Mouse (Mus musculus) stomach, embryonic 15.5 days (tissue): ENCODE measurements around the gene Hnrnpul2. TPM values are rescaled to one million over a fixed set of nuclear protein-coding genes. Genes with fewer than 3 reads are reported as not detected.

Experiments
- ATAC-seq: fragments of 200-750 bp; cut with Nextera tagmentation; 2 replicates; pipeline ENCODE4 v1.8.0; 2017; ENCODE audit warnings: low read depth, moderate number of reproducible peaks, moderate TSS enrichment; ENCODE audit not compliant: insufficient read depth, low FRiP score
- H3K27ac ChIP-seq: fragments of 300-500 bp; sonication (generic); 2 replicates; pipeline ENCODE4 v1.5.1; 2015; ENCODE audit warnings: mild to moderate bottlenecking, inconsistent platforms
- H3K27me3 ChIP-seq: fragments of 300-500 bp; sonication (generic); replicated peaks from 2 replicates; pipeline ENCODE4 v1.6.1; 2015; ENCODE audit warnings: inconsistent platforms
- H3K36me3 ChIP-seq: fragments of 300-500 bp; sonication (generic); 2 replicates; pipeline ENCODE4 v1.6.1; 2015; ENCODE audit warnings: inconsistent platforms
- H3K4me1 ChIP-seq: fragments of 300-500 bp; sonication (generic); 2 replicates; pipeline ENCODE4 v1.6.1; 2015; ENCODE audit warnings: inconsistent platforms
- H3K4me2 ChIP-seq: fragments of 300-500 bp; sonication (generic); 2 replicates; pipeline ENCODE4 v1.6.1; 2015; ENCODE audit warnings: mild to moderate bottlenecking, inconsistent platforms
- H3K4me3 ChIP-seq: fragments of 300-500 bp; sonication (generic); replicated peaks from 2 replicates; pipeline ENCODE4 v1.5.1; 2015; ENCODE audit warnings: inconsistent platforms
- H3K9ac ChIP-seq: fragments of 300-500 bp; sonication (generic); 2 replicates; pipeline ENCODE4 v1.6.1; 2015; ENCODE audit warnings: inconsistent platforms
- H3K9me3 ChIP-seq: fragments of 300-500 bp; sonication (generic); 2 replicates; pipeline ENCODE4 v1.6.1; 2016; ENCODE audit warnings: inconsistent platforms
- whole genome bisulfite sequencing: fragments of 180-500 bp; shearing (Covaris S2); methylation state at CpG from one replicate; pipeline ENCODE4 v1.1.7; 2015; 5-methylcytosine and 5-hydroxymethylcytosine counted together
- polyA plus RNA-seq: library from polyadenylated mRNA; unstranded; fragments of >200 nt; fragmentation: Nextera tagmentation; extraction: Ambion mirVana; gene quantifications from 2 replicates; pipeline ENCODE4 v1.2.1, GENCODE M21; 2015

Gene Hnrnpul2
- polyA plus RNA-seq, 1 experiment from 2014 or later: 6.6 TPM

GRCm38 (mm10) chr19:8839908-8840791 lies 20.3 kb downstream of the Hnrnpul2 start:
- ATAC-seq: peak; percentile 70
- 26% methylated on average over 29 of the region's 29 CpGs for WGBS
- Histone ChIP-seq H3K9me3 (no peaks in the 10 kb centered on the region), H3K4me1 (peaks cover 20% of the 10 kb centered on the region), H3K27me3 (no peaks in the 10 kb centered on the region), H3K27ac (no peak overlapping the region), H3K9ac (peak overlapping the region; percentile 30; the same call in 1 of the 2 replicates), H3K4me3 (peak overlapping the region; percentile 49), H3K36me3 (no peaks in the 10 kb centered on the region; the same call in 1 of the 2 replicates), H3K4me2 (peak overlapping the region; percentile 75)

DNA sequence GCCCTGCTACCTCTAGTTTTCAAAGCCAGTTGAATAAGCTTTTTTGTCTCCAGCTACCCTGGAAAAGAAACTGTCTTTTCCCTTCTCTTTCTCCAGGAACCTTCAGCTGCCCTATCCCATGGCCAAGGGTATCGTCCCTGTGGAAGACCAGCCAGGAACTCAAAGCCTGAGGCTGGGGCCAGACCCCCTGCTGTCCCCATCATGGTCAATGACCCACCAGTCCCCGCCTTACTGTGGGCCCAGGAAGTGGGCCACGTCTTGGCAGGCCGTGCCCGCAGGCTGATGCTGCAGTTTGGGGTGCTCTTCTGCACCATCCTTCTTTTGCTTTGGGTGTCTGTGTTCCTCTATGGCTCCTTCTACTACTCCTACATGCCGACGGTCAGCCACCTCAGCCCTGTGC lies 21.2 kb downstream of the Hnrnpul2 start:
- Histone ChIP-seq H3K4me2 (peak overlapping the region; percentile 75), H3K4me3 (peak overlapping the region; percentile 49), H3K27me3 (no peaks in the 10 kb centered on the region), H3K9me3 (no peaks in the 10 kb centered on the region), H3K27ac (no peak overlapping the region), H3K36me3 (peaks cover 4% of the 10 kb centered on the region), H3K9ac (0 out of 2 replicates have a peak overlapping the region, but pooled peaks have one; percentile 30), H3K4me1 (peaks cover 20% of the 10 kb centered on the region)
- ATAC-seq: no peak
- WGBS: 92% methylated on average over 7 of the region's 7 CpGs

GRCm38 (mm10) chr19:8842961-8843360 lies 23.2 kb downstream of the Hnrnpul2 start:
- no peak overlapping the region for H3K4me2 ChIP-seq
- ATAC-seq: no peak
- H3K27ac ChIP-seq: no peak overlapping the region
- no peaks in the 10 kb centered on the region for H3K27me3 ChIP-seq
- WGBS: 87% methylated on average over 6 of the region's 6 CpGs
- peaks cover 12% of the 10 kb centered on the region for H3K36me3 ChIP-seq
- H3K9me3 ChIP-seq: no peaks in the 10 kb centered on the region
- H3K4me3 ChIP-seq: no peak overlapping the region
- no peak overlapping the region for H3K9ac ChIP-seq
- H3K4me1 ChIP-seq: peaks cover 20% of the 10 kb centered on the region

DNA sequence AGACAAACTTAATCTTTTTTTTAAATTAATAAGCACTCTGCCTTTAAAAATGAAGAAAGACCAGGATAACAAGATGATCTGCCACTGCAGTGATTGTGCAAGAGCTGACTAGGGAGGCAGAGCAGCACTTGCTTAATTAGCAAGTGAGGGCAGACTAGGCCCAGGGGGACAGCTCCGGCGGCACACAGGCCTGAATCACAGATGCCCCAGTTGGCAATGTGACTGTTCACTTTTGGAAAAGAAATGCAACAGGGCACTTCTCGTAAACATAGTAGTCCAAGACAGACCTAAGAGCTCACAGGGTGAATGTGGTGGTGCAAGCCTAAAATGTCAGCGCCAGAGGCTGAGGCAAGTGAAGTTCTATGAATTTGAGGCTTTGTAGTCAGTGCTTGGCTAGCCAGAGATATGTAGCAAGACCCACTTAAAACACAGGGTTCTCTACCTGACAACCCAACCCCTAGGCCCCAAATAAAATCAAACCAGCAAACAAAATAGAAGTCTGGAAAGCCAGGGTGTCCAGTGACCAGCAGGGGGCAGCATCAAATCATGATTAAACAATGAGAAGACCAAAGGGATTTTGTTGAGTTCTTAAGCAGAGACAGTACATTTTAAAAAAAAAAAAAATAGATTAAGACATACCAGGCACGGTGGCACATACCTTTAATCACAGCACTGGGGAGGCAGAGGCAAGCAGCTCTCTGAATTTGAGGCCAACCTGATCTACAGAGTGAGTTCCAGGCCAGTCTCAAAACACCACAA lies 24.7 kb downstream of the Hnrnpul2 start:
- no peak overlapping the region for H3K4me3 ChIP-seq
- H3K27ac ChIP-seq: no peak overlapping the region
- H3K4me1 ChIP-seq: peaks cover 14% of the 10 kb centered on the region
- H3K27me3 ChIP-seq: no peaks in the 10 kb centered on the region
- no peak overlapping the region for H3K4me2 ChIP-seq
- no peak for ATAC-seq
- peaks cover 12% of the 10 kb centered on the region for H3K36me3 ChIP-seq
- H3K9me3 ChIP-seq: no peaks in the 10 kb centered on the region
- H3K9ac ChIP-seq: no peak overlapping the region
- 64% methylated on average over 5 of the region's 5 CpGs for WGBS

DNA sequence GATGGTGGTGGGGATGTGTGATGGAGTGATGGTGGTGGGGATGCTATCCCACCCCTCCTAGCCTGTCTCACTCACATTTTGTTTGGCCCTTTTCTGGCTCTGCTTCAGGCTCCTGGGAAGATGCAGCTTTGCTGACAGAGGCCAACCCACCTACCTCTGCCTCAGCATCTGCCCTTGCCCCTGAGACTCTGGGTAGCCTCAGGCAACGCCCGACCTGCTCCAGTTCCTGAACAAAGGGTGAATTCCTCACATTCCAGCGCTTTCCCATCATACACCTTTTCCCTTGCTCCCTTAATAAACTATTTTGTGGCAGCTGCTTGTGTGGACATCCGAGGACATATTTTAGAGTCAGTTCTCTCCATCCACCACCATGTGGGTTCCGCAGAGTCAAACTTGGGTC lies 28.5 kb downstream of the Hnrnpul2 start:
- Histone ChIP-seq H3K27me3 (no peaks in the 10 kb centered on the region), H3K4me1 (0 out of 2 replicates have a peak, but pooled peaks cover 9% of the 10 kb centered on the region), H3K27ac (no peak overlapping the region), H3K9ac (no peak overlapping the region), H3K9me3 (no peaks in the 10 kb centered on the region), H3K36me3 (peaks cover 12% of the 10 kb centered on the region), H3K4me2 (no peak overlapping the region), H3K4me3 (no peak overlapping the region)
- WGBS: 70% methylated on average over 5 of the region's 5 CpGs
- ATAC-seq: no peak

GRCm38 (mm10) chr19:8850402-8850901 lies 30.6 kb downstream of the Hnrnpul2 start, which contains the start of gene Lrrn4cl:
Gene Lrrn4cl, plus strand, starts transcription at chr19:8850768.
- H3K4me1 ChIP-seq: 0 out of 2 replicates have a peak, but pooled peaks cover 9% of the 10 kb centered on the region
- peak within 1 kb of the TSS; percentile 26 for H3K4me2 ChIP-seq
- H3K4me3 ChIP-seq: no peak within 1 kb of the TSS
- WGBS: 22% methylated on average over 7 of the region's 7 CpGs
- H3K9ac ChIP-seq: no peak within 1 kb of the TSS
- H3K27me3 ChIP-seq: no peaks in the 10 kb centered on the region
- peak within 1 kb of the TSS; percentile 31 for H3K27ac ChIP-seq
- H3K9me3 ChIP-seq: no peaks in the 10 kb centered on the region
- peak; percentile 52 for ATAC-seq
- H3K36me3 ChIP-seq: peaks cover 12% of the 10 kb centered on the region

DNA sequence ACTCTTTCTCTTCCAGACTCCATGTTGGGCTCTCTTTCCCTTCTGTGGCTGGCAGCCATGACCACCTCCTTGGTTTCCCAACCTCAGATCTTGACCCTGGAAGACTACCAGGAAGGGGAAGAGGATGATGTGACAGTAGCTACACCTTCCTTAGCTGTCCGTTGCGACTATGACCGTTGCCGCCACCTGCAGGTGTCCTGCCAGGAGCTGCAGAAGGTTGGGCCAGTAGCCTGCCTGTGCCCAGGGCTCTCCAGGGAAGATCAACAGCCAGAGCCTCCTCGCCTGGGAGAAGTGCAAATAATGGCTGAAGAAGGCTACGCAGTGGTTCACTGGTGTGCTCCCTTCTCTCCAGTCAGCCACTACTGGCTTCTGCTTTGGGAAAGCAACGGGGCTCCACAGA lies 31.8 kb downstream of the Hnrnpul2 start:
- 50% methylated on average over 7 of the region's 7 CpGs for WGBS
- Histone ChIP-seq H3K9ac (no peak overlapping the region), H3K36me3 (0 out of 2 replicates have a peak, but pooled peaks cover 1% of the 10 kb centered on the region), H3K4me3 (no peak overlapping the region), H3K4me2 (no peak overlapping the region), H3K4me1 (0 out of 2 replicates have a peak, but pooled peaks cover 9% of the 10 kb centered on the region), H3K27me3 (no peaks in the 10 kb centered on the region), H3K27ac (no peak overlapping the region), H3K9me3 (no peaks in the 10 kb centered on the region)
- ATAC-seq: no peak

DNA sequence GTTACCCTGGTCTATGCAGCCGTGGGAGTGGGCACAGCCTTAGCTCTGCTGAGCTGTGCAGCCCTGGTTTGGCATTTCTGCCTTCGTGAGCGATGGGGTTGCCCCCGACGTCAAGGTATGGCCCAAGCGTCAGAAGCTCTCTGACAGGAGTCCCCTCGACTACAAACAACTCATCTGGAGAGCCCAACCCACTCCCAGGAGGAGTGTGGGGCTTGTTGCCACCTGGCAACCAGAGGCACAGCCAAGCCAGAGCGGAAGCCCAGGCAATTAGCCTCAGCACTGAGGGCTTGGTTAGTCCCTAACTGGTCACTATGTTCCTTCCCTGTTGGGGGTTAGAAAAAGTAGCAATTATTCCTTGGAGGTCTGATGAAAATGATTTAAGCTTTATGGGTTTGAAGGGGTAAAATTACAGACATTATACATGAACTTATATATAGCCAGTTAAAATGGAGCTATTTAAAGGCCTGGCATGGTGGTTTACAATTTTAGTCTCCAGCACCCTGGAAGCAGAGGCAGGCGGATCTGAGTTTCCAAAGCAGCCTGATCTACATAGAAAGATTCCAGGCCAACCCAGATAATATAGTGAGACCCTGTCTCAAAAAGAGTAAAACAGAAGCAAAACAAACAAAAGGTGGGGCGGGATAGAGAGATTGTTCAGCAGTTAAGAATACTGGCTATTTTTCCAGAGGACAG lies 32.6 kb downstream of the Hnrnpul2 start:
- Histone ChIP-seq H3K36me3 (no peaks in the 10 kb centered on the region), H3K4me2 (no peak overlapping the region), H3K9me3 (no peaks in the 10 kb centered on the region), H3K27me3 (no peaks in the 10 kb centered on the region), H3K4me1 (0 out of 2 replicates have a peak, but pooled peaks cover 9% of the 10 kb centered on the region), H3K27ac (no peak overlapping the region), H3K9ac (no peak overlapping the region), H3K4me3 (no peak overlapping the region)
- ATAC-seq: no peak
- 56% methylated on average over 10 of the region's 10 CpGs for WGBS

DNA sequence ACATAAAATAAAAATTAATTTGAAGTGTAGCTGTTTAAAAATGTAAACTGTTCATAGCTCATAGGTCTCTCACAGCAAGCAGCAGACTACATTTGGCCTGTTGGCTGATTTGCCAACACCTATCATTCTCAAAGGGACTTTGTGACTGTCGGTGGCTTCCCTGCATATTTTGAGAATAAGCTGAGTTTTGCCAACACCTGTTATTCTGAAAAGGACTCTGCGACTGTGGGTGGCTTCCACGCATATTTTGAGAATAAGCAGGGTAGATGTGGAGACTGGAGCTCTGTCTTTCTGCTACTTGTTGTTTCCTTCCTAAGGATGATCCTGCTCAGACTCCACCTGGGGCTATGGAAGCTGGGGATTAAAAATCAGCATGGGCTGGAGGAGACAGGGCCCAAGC lies 33.3 kb downstream of the Hnrnpul2 start:
- Histone ChIP-seq H3K4me1 (0 out of 2 replicates have a peak, but pooled peaks cover 9% of the 10 kb centered on the region), H3K4me2 (no peak overlapping the region), H3K27ac (no peak overlapping the region), H3K9me3 (no peaks in the 10 kb centered on the region), H3K9ac (no peak overlapping the region), H3K36me3 (no peaks in the 10 kb centered on the region), H3K27me3 (no peaks in the 10 kb centered on the region), H3K4me3 (no peak overlapping the region)
- ATAC-seq: no peak
- 76% methylated on average over 3 of the region's 3 CpGs for WGBS

DNA sequence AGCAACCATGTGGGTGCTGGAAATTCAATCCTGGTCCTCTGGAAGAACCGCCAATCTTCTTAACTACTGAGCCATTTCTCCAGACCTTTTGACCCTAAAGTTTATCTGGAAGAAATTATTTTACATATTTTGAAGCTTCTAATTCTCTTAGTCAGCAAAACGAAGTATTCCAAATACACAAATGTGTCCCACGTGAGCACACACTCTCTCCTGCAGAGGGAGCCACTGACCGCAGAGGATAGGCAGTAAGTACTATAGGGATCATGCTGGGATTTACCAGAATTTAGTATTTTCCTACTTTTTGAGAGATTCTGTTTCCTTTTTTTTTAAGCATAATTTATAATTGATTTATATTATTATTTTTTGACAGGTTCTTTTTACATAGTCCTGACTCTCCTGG lies 37.9 kb downstream of the Hnrnpul2 start:
- Histone ChIP-seq H3K4me1 (no peaks in the 10 kb centered on the region), H3K4me3 (no peak overlapping the region), H3K9ac (no peak overlapping the region), H3K27ac (no peak overlapping the region), H3K4me2 (no peak overlapping the region), H3K36me3 (no peaks in the 10 kb centered on the region), H3K9me3 (no peaks in the 10 kb centered on the region), H3K27me3 (no peaks in the 10 kb centered on the region)
- 40% methylated on average over 4 of the region's 4 CpGs for WGBS
- ATAC-seq: no peak

- Histone ChIP-seq H3K9me3 (no peaks in the 10 kb centered on the region), H3K4me1 (no peaks in the 10 kb centered on the region), H3K4me2 (no peak overlapping the region), H3K27ac (no peak overlapping the region), H3K27me3 (no peaks in the 10 kb centered on the region), H3K4me3 (no peak overlapping the region), H3K36me3 (no peaks in the 10 kb centered on the region), H3K9ac (no peak overlapping the region)
- ATAC-seq: no peak
- 15% methylated on average over 1 of the region's 1 CpGs for WGBS
These were observed 39.2 kb downstream of the Hnrnpul2 start for GRCm38 (mm10) chr19:8859018-8859417.
